Mouse (Mus musculus) liver, adult 2 months (tissue): ENCODE data around the gene Ccdc65. TPM values are rescaled to one million over a fixed set of nuclear protein-coding genes. Genes with fewer than 3 reads are reported as not detected.

Source experiments
- DNase-seq: peaks from one replicate; pipeline ENCODE4 v3.0.0-alpha.2; 2011; ENCODE audit warnings: low read depth, low spot score; ENCODE audit errors: extremely low read depth
- H3K27ac ChIP-seq: fragments of 200-500 bp; replicated peaks from 2 replicates; pipeline ENCODE4 v1.5.1; 2012; ENCODE audit warnings: low read depth, mild to moderate bottlenecking, control low read depth, inconsistent platforms, low read length; ENCODE audit not compliant: insufficient read depth
- H3K27me3 ChIP-seq: fragments of 200-500 bp; 2 replicates; pipeline ENCODE4 v1.6.1; 2012; ENCODE audit warnings: mild to moderate bottlenecking, moderate library complexity, low read length, inconsistent platforms; ENCODE audit not compliant: control insufficient read depth, insufficient read depth
- H3K36me3 ChIP-seq: fragments of 200-500 bp; 2 replicates; pipeline ENCODE4 v1.6.1; 2012; ENCODE audit warnings: low read length, inconsistent platforms; ENCODE audit not compliant: control insufficient read depth, insufficient read depth
- H3K4me1 ChIP-seq: fragments of 200-500 bp; 2 replicates; pipeline ENCODE4 v1.6.1; 2011; ENCODE audit warnings: low read length; ENCODE audit not compliant: control insufficient read depth, insufficient read depth
- H3K4me3 ChIP-seq: fragments of 200-500 bp; 2 replicates; pipeline ENCODE4 v1.5.1; 2011; ENCODE audit warnings: low read depth, mild to moderate bottlenecking, control low read depth, low read length, moderate library complexity; ENCODE audit not compliant: insufficient read depth
- H3K79me2 ChIP-seq: fragments of 200-500 bp; 2 replicates; pipeline ENCODE4 v1.6.1; 2012; ENCODE audit warnings: inconsistent platforms, mild to moderate bottlenecking, low read length, moderate library complexity; ENCODE audit not compliant: control insufficient read depth, insufficient read depth
- H3K9ac ChIP-seq: fragments of 200-500 bp; 2 replicates; pipeline ENCODE4 v1.6.1; 2012; ENCODE audit warnings: low read depth, mild to moderate bottlenecking, control low read depth, inconsistent platforms, low read length
- CTCF ChIP-seq: fragments of 200-500 bp; IDR thresholded peaks from 2 replicates; pipeline ENCODE4 v1.5.1; 2011; ENCODE audit warnings: low read depth, low read length, control low read depth
- POLR2A ChIP-seq: fragments of 200-500 bp; IDR thresholded peaks from 2 replicates; pipeline ENCODE4 v1.6.1; 2011; ENCODE audit warnings: low read length, control low read depth; ENCODE audit not compliant: insufficient read depth; ENCODE audit errors: extremely low read depth
- WGBS: fragments of 180-500 bp; shearing (Covaris S2); methylation state at CpG from one replicate; pipeline ENCODE4 v1.1.7; 2018; 5-methylcytosine and 5-hydroxymethylcytosine counted together
- polyA plus RNA-seq: library from polyadenylated mRNA; depleted of rRNA; stranded (reverse); fragments of >200 nt; gene quantifications from 2 replicates; pipeline ENCODE4 v1.2.3, GENCODE M21; 2012
- total RNA-seq: library from RNA; depleted of rRNA; stranded (reverse); fragments of >200 nt; gene quantifications from 2 replicates; pipeline ENCODE4 v1.2.3, GENCODE M21; 2014

The Ccdc65 gene
- total and polyA plus RNA-seq, 2 experiments, result not detected

DNA sequence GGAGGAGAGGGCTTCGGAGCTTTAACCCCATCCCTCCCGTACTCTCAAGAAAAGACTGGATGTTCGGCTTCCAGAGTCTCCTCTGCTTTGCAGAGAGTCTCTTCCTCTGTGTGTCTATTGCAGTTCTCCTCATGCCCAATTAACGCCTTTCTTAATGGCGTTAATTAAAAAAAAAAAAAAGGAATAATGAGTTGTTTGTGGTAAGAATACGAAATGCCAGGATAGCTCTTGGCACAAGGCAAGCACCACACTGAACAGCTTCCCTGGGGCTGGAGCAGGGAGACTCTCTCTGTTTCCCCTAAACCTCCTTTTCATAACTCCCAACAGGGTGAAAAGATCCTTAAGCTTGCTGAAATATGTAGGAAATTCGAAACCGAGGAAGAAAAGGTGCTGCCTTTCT, 14.2 kb downstream of the Ccdc65 start:
- WGBS, result 89% methylated on average over 8 of the region's 8 CpGs
- no peak for TF ChIP-seq CTCF
- TF ChIP-seq POLR2A, result no peak
- no peak overlapping the region for H3K27ac ChIP-seq
- no peaks in the 10 kb centered on the region for H3K79me2 ChIP-seq
- no peak for DNase-seq
- no peak overlapping the region for H3K9ac ChIP-seq
- 0 out of 2 replicates have a peak, but pooled peaks cover 3% of the 10 kb centered on the region for H3K27me3 ChIP-seq
- peaks cover 5% of the 10 kb centered on the region; the same call in 1 of the 2 replicates for H3K4me1 ChIP-seq
- no peaks in the 10 kb centered on the region for H3K36me3 ChIP-seq
- no peak overlapping the region for H3K4me3 ChIP-seq

DNA sequence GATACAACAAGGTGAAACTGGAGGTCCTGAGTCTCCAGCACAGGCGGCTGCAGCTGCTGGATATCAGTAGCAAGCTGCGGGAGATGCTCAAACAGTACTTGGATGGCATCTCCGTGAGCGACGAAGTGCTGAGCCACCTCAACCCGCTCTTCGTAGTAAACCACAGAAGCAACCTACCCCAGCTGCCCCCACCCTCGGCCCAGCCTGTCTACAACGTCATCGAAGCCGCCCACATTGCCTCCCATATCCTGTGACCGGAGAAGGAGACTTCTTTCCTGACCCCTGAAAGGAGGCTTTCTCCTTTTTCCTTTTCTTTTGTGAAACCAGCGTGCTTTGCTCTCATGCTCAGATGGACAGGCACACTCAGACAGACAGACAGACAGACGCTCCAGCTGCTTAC, 14.8 kb downstream of the Ccdc65 start:
- Histone ChIP-seq H3K36me3 (no peaks in the 10 kb centered on the region), H3K4me1 (peaks cover 5% of the 10 kb centered on the region; the same call in 1 of the 2 replicates), H3K79me2 (no peaks in the 10 kb centered on the region), H3K27ac (no peak overlapping the region), H3K9ac (no peak overlapping the region), H3K27me3 (no peaks in the 10 kb centered on the region), H3K4me3 (no peak overlapping the region)
- WGBS, result 73% methylated on average over 14 of the region's 14 CpGs
- DNase-seq, result no peak
- TF ChIP-seq POLR2A (no peak), CTCF (no peak)

DNA sequence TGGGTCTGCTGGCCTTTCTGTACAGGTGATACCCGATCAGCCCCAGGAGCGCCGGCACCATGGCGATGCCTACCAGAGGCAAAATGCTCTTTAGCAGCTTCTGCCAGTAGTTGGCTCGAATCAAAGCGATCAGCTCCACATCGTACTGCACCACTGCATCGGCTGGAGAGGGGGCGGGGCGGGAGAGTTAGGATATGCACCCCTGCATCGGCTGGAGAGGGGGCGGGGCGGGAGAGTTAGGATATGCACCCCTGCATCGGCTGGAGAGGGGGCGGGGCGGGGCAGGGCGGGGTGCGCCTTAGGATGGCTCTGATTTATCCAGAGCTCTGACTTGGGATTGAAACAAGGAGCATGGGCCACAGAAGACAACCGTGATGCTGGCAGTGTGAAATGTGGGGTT, 16.4 kb downstream of the Ccdc65 start:
- H3K4me1 ChIP-seq, result peaks cover 5% of the 10 kb centered on the region; the same call in 1 of the 2 replicates
- TF ChIP-seq POLR2A, result no peak
- TF ChIP-seq CTCF, result no peak
- H3K9ac ChIP-seq, result no peak overlapping the region
- no peaks in the 10 kb centered on the region for H3K36me3 ChIP-seq
- no peak overlapping the region for H3K27ac ChIP-seq
- no peaks in the 10 kb centered on the region for H3K79me2 ChIP-seq
- no peaks in the 10 kb centered on the region for H3K27me3 ChIP-seq
- 77% methylated on average over 19 of the region's 19 CpGs for WGBS
- no peak overlapping the region for H3K4me3 ChIP-seq
- DNase-seq, result no peak

DNA sequence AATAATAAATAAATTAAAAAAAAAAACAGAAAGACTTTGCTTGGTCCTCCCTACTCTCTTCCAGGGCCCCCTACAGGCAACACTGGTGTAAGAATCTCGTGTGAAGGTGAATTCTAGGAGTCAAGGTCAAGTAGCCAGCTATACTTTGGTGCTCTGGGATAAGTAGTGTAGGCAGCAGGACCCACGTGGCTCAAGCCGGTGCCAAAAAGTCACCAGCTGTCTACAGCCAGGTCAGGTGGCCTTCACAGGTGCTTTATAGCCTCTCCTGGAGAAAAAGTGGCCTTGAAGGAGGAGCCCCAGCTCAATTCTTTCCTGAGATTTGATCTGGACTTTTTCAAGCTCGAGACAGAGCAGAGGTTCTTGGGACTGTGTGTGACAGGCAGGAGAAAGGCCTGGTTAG, 18.1 kb downstream of the Ccdc65 start:
- Histone ChIP-seq H3K27ac (no peak overlapping the region), H3K36me3 (no peaks in the 10 kb centered on the region), H3K4me3 (no peak overlapping the region), H3K27me3 (no peaks in the 10 kb centered on the region), H3K79me2 (no peaks in the 10 kb centered on the region), H3K4me1 (peaks cover 7% of the 10 kb centered on the region), H3K9ac (no peak overlapping the region)
- 85% methylated on average over 4 of the region's 4 CpGs for WGBS
- TF ChIP-seq CTCF (no peak), POLR2A (no peak)
- no peak for DNase-seq

DNA sequence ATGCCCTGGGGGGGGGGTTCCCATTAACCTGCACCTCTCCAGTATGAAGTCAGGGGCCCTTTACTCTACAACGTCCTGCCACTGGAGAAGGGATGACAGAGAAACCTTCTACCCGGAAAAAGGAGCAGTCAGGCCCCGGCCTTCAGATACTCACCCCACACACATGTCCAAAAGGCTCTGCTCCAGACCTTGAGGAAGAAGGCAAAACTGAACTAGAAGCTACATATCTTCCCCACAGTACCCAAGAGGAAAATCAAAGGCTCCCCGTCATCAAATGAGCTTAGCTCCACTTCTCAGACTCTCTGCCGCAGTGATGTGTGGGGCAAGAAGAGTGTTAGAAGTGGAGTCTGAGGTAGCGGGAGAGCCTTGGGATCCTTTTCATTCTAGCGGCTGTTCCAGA, 18.7 kb downstream of the Ccdc65 start:
- no peaks in the 10 kb centered on the region for H3K36me3 ChIP-seq
- H3K27me3 ChIP-seq, result no peaks in the 10 kb centered on the region
- WGBS, result 71% methylated on average over 7 of the region's 7 CpGs
- H3K27ac ChIP-seq, result no peak overlapping the region
- H3K4me1 ChIP-seq, result peaks cover 7% of the 10 kb centered on the region
- TF ChIP-seq POLR2A (no peak), CTCF (no peak)
- DNase-seq, result no peak
- no peaks in the 10 kb centered on the region for H3K79me2 ChIP-seq
- H3K4me3 ChIP-seq, result no peak overlapping the region
- peak overlapping the region; percentile 65; the same call in 1 of the 2 replicates for H3K9ac ChIP-seq

DNA sequence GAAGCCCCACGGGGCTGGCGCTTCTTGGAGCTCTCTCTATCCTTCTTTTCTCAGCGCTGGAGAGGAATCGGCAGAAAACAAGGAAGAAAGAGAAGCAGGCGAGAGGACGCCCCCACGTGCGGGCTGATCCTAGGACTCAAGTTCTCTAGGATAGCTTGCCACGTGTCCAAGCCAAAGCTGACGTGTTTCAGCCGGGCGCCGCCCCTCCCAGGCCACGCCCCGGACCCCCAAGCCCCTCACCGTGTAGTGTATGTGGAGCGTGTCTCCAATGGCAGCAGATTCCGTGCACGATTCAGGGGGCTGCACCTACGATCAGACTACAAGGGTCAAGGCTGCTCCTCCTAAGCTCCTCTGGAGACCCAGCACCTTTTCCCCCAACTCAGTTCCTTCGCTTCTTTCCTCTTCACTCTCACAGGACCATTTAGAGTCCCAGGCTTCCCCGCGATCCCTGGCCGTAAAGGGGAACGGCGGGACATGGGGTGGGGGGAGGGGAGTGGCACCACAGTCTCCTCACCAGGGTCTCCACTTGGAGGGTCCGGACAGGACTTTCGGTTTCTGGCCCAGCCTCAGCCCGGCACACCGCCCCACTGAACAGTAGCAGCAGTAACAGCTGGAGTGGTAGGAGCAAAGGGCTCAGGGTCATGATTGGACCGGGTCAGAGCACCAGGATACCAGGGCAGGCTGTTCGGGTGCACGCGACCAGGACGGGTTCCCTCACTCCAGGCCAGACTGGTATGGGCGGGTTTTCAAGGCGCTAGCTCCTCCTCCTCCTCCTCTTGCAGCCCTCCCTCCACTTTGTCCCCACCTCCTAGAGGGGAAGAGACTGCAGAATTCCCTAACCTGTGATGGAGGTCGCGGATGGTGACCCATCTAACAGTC, 19.7 kb downstream of the Ccdc65 start, which contains the start of gene Fkbp11:
TSS of gene Fkbp11 (minus strand) at position 756 of the 879 bp plus-strand sequence.
- H3K36me3 ChIP-seq, result no peaks in the 10 kb centered on the region
- no peaks in the 10 kb centered on the region for H3K79me2 ChIP-seq
- peaks cover 13% of the 10 kb centered on the region for H3K4me1 ChIP-seq
- DNase-seq, result peak; percentile 87
- H3K27ac ChIP-seq, result peak within 1 kb of the TSS; percentile 56
- peak within 1 kb of the TSS; percentile 70 for H3K4me3 ChIP-seq
- no peak for TF ChIP-seq CTCF
- TF ChIP-seq POLR2A, result peak; percentile 47; the same call in 1 of the 2 replicates
- under 1% methylated on average over 39 of the region's 39 CpGs for WGBS
- peak within 1 kb of the TSS; percentile 65 for H3K9ac ChIP-seq
- no peaks in the 10 kb centered on the region for H3K27me3 ChIP-seq
